In genomic region chr3:138002545-138002944, GRCm38 (mm10) we compare ENCODE assay signal across 24 mouse cellular contexts.
"Had no signal": no experiment of that assay in that cellular context is flagged by ENCODE, and none has a peak within 500 bp of the region (broad histone marks: within the 10 kb centered on the region; RNA-seq: fewer than 3 reads in every experiment).

No protein-coding gene starts in this region.

- H3K9me3 ChIP-seq: heart, embryonic 15.5 days; hindbrain, embryonic 15.5 days; intestine, embryonic 15.5 days; limb, embryonic 10.5 days had no signal

- H3K4me1 ChIP-seq: hindbrain, embryonic 15.5 days; limb, embryonic 10.5 days had no signal

- H3K4me3 ChIP-seq: gastrocnemius, adult 2 months; heart, adult 2 months; hindbrain, embryonic 13.5 days; hindbrain, embryonic 15.5 days; intestine, embryonic 15.5 days; layer of hippocampus, adult 2 months; left cerebral cortex, adult 2 months; limb, embryonic 10.5 days; limb, embryonic 12.5 days had no signal

- ATAC-seq: hindbrain, postnatal 0 days; intestine, embryonic 15.5 days; intestine, postnatal 0 days had no signal

- DNase-seq: gastrocnemius, adult 2 months; gastrocnemius, postnatal 10 days; gastrocnemius, postnatal 25 days; heart, adult 11 months; heart, adult 2 months; heart, postnatal 14 days; heart, postnatal 36 days; kidney, adult 18-20 months; kidney, adult 8-10 months; kidney, postnatal 10 days; kidney, postnatal 25 days; kidney, postnatal 4 days; liver had no signal

- H3K36me3 ChIP-seq: heart, embryonic 15.5 days; hindbrain, embryonic 13.5 days; hindbrain, embryonic 15.5 days; intestine, embryonic 15.5 days; limb, embryonic 10.5 days; limb, embryonic 12.5 days had no signal

- H3K27me3 ChIP-seq: heart, embryonic 13.5 days; heart, embryonic 15.5 days; hindbrain, embryonic 13.5 days; hindbrain, embryonic 15.5 days; intestine, embryonic 15.5 days; limb, embryonic 12.5 days had no signal
